Mouse (Mus musculus): ENCODE data around the gene St6galnac3.

The St6galnac3 gene

DNA sequence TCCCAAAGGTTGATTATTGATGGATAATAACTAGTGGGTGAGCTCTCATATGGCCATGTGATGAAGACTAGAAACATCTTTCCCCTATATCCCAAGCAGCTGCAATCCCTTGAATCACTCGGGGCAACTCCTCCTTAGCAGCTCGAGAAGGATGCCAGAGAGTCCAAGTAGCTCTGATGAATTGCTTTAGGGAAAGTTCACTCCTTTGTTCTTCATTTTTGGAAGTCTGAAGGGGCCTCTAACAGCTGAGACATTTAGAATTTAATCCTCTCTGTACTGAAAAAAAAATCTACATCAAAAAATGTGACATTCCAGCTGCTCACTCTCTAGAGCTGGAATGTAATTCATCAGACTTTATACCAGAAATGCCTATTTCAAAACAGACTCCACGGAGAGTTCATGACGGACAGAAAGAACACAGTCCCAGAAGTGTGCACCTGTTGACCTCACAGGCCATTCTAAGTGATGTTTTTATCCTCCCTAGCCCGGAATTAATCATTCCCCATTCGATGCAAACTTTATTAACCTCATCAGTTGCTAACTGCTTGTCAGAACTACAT, 211.4 kb downstream of the St6galnac3 start:
- DNase-seq (ENCODE audit: low spot score): no peak

GRCm38 (mm10) chr3:153512545-153512944, 212.4 kb downstream of the St6galnac3 start:
- DNase-seq (ENCODE audit: low spot score): no peak

DNA sequence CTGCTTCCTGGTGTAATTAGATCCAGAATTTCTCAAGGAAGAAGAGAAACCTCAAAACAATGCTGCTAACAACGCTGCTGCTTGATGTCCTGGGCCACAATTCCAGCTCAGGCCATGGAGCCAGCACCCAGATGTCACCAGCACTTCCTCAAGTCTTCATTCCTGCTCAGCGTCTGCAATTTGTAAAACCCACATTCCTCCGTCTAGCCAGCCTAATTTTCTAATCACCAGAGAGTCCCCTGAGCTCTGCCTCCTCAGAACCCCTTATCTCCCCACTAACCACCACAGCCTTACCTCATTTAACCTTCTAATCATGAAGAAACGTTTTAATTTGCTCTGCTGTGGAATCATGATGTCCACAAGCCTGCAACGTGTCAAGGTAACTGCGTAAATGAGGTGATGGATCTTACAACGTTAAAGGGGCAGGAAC, 213.8 kb downstream of the St6galnac3 start:
- DNase-seq (ENCODE audit: low spot score): no peak

- no peak for DNase-seq (ENCODE audit: low spot score)
Observed at GRCm38 (mm10) chr3:153510048-153510630, 214.8 kb downstream of the St6galnac3 start.

GRCm38 (mm10) chr3:153509643-153510042, 215.3 kb downstream of the St6galnac3 start:
- no peak for DNase-seq (ENCODE audit: low spot score)

GRCm38 (mm10) chr3:153509029-153509428, 215.9 kb downstream of the St6galnac3 start:
- DNase-seq (ENCODE audit: low spot score): no peak

GRCm38 (mm10) chr3:153508592-153508991, 216.4 kb downstream of the St6galnac3 start:
- no peak for DNase-seq (ENCODE audit: low spot score)

GRCm38 (mm10) chr3:153507599-153507998, 217.4 kb downstream of the St6galnac3 start:
- DNase-seq (ENCODE audit: low spot score): no peak

DNA sequence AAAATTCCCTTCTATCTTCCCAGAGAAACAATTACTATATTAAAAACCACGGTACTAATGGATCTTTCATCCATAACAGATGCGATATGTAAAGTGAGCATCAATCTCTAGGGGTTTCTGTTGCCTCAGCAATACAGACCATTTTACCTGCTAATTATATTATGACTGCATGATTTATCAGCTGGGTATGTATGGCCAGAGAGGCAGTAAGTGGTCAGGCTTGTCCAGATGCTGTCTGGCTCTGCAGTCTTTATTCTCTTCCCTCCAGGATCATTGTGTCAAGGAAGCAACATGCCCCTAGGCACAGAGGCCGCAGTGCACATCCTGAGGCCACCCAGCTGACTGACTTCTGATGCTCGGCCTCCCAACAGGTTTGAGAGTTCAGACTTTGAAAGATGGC, 222.5 kb downstream of the St6galnac3 start:
- peak; percentile 72 for DNase-seq (ENCODE audit: low spot score)

- peak; percentile 63 for DNase-seq (ENCODE audit: low spot score)
Observed at GRCm38 (mm10) chr3:153501333-153501877, 223.6 kb downstream of the St6galnac3 start.

- peak; percentile 80 for DNase-seq (ENCODE audit: low spot score)
Observed at GRCm38 (mm10) chr3:153492986-153493385, 232.0 kb downstream of the St6galnac3 start.

- no peak for DNase-seq (ENCODE audit: low spot score)
Observed at GRCm38 (mm10) chr3:153489718-153490117, 235.3 kb downstream of the St6galnac3 start.

GRCm38 (mm10) chr3:153488931-153489330, 236.0 kb downstream of the St6galnac3 start:
- peak; percentile 19 for DNase-seq (ENCODE audit: low spot score)

GRCm38 (mm10) chr3:153485176-153485575, 239.8 kb downstream of the St6galnac3 start:
- DNase-seq (ENCODE audit: low spot score): no peak

GRCm38 (mm10) chr3:153484701-153485100, 240.3 kb downstream of the St6galnac3 start:
- DNase-seq (ENCODE audit: low spot score): no peak

DNA sequence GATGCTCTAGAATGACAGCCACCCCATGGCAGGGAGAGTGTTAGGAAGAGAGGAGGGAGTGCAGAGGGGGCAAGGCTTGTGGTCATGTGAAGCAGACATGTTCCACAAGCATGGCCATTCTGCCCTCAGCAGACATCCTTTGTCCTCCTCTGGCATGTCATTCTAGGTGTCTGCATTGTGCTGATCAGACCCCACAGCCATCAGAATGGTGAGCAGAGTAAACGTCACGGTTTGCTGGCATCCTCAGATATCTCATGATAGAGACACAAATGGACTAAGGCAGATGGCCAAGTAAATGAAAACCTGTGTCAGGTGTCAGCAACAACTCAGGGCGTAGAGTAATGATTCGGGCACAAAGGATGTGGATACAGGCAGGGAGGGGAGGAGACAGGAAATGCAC, 241.3 kb downstream of the St6galnac3 start:
- DNase-seq (ENCODE audit: low spot score): no peak

DNA sequence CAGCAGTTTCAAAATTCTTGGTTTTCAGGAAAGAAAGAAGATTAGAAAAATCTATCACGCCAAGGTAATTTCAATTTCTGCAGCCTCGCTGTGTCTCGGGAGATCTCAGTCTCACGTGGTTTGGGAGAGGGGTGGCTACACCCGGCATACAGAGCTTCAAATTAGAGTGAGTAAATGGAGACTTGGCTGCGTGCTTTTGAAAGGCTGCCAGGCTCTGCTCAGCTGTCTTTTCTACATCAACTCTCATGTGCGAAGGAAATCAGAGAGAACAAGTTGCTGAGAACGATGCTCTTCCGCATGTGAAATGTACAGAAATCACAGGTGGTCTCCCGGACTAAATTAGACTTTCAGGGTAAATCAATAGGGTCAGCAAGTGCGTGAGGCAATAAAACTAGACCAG, 242.9 kb downstream of the St6galnac3 start:
- no peak for DNase-seq (ENCODE audit: low spot score)

- DNase-seq (ENCODE audit: low spot score): no peak
Observed at GRCm38 (mm10) chr3:153481012-153481411, 244.0 kb downstream of the St6galnac3 start.

- DNase-seq (ENCODE audit: low spot score): no peak
Observed at GRCm38 (mm10) chr3:153480636-153481006, 244.4 kb downstream of the St6galnac3 start.

DNA sequence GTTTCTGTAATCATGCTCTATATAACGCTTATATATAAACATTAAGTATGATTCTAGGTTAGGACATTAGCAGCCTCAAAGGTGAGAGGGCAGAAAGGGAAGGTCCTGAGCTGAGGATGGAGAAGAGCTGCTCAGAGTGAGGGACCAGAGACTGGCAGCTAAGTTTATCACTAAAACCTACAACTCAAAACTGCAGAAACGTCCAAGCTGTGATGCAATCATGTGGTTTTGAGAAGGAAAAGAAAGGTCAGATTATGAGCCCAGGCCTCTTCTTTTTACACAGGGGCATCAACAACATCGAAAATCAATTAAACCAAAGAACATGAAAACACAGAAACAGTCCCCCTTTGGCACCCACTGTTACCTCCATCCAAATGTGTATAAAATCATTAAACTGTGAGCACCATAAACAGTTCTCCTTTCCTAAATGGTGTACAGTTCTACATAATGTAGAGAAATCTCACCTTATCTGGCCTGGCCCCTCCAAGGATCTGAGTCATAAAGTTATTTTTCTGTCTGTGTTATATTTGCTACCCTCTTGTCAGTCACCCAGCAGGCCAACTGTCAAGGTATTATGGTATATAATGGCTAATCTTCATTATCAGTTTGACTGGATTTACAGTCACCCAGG, 244.9 kb downstream of the St6galnac3 start:
- no peak for DNase-seq (ENCODE audit: low spot score)

DNA sequence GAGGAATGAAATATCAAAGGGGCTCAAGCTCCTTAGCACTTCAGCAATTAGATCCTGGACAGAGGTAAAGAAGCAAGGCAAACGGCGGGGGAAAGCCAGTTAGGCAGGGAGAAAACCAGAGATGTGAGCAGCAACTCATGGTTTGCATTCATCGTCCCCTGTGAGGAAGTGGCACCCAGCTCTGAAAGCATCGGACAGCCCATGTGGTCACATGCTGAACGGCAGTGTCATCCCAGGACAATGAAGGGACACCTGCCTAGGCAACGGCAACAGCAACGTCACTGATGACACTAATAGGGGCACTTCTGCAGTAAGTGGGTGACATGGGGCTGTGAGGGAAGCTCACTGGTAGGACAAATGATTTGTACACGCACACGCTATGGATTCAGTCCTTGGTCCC, 249.1 kb downstream of the St6galnac3 start:
- DNase-seq (ENCODE audit: low spot score): no peak

DNA sequence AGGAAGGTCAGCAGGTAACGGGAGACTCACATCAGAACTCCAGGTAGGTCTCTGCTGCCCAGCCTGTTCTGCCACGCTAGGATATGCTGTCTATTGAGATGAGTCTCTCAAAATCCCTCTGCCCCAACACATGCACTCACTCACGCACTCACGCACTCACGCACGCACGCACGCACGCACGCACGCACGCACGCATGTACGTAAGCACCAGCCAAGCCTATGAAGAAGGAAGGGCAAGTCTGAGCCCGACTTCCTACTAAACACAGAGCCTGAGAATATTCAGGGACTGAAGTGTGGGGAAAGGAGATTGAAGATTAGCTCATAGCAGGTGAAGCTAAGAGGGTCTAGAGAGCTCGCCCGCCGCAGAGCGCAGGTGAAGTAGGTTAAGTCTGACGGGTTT, 249.5 kb downstream of the St6galnac3 start:
- DNase-seq (ENCODE audit: low spot score): no peak

Measured in MN1 (cell line).